Mouse (Mus musculus) layer of hippocampus, adult 2 months (tissue): ENCODE data around the gene Adamts16. TPM values are rescaled to one million over a fixed set of nuclear protein-coding genes. Genes with fewer than 3 reads are reported as not detected.

Experiments used
- DNase-seq, 2 experiments: peaks; one replicate each; pipeline ENCODE4 v3.0.0; 2022; ENCODE audit warnings: low spot score in 2 of 2
- H3K27ac ChIP-seq: fragments of 200-600 bp; 2 replicates; pipeline ENCODE4 v1.8.1; 2022
- H3K4me3 ChIP-seq: fragments of 200-600 bp; 2 replicates; pipeline ENCODE4 v1.8.1; 2022; ENCODE audit warnings: mild to moderate bottlenecking
- CTCF ChIP-seq: fragments of 200-600 bp; conservative IDR thresholded peaks from 2 replicates; pipeline ENCODE4 v1.8.1; 2022; ENCODE audit warnings: antibody characterized with exemption, mild to moderate bottlenecking, moderate library complexity
- total RNA-seq, 2 experiments: library from RNA; stranded (reverse); gene quantifications; 2 replicates each; pipeline ENCODE4 v1.2.3; 2021

The Adamts16 gene
- total RNA-seq, 2 experiments from 2014 or later = 2.4 TPM

- no peak for TF ChIP-seq CTCF
- Histone ChIP-seq H3K27ac (no peak overlapping the region), H3K4me3 (no peak overlapping the region)
- DNase-seq = no peak
Measured at GRCm38 (mm10) chr13:70865867-70866266, 24.3 kb upstream of the Adamts16 start.

- H3K27ac ChIP-seq = no peak overlapping the region
- DNase-seq = no peak
- H3K4me3 ChIP-seq = no peak overlapping the region
- 0 out of 2 replicates have a peak, but pooled peaks have one; percentile 2 for TF ChIP-seq CTCF
Measured at GRCm38 (mm10) chr13:70862162-70862908, 20.7 kb upstream of the Adamts16 start.

GRCm38 (mm10) chr13:70853601-70854000 lies 12.0 kb upstream of the Adamts16 start:
- Histone ChIP-seq H3K4me3 (no peak overlapping the region), H3K27ac (no peak overlapping the region)
- no peak for DNase-seq
- no peak for TF ChIP-seq CTCF

GRCm38 (mm10) chr13:70846933-70847332 lies 5.3 kb upstream of the Adamts16 start:
- no peak for DNase-seq
- TF ChIP-seq CTCF = no peak
- no peak overlapping the region for H3K27ac ChIP-seq
- H3K4me3 ChIP-seq = no peak overlapping the region

GRCm38 (mm10) chr13:70845526-70845925 lies 3.9 kb upstream of the Adamts16 start:
- H3K4me3 ChIP-seq = no peak overlapping the region
- DNase-seq = no peak
- no peak overlapping the region for H3K27ac ChIP-seq
- no peak for TF ChIP-seq CTCF

GRCm38 (mm10) chr13:70842126-70842525 lies 515 bp upstream of the Adamts16 start:
- Histone ChIP-seq H3K27ac (no peak overlapping the region), H3K4me3 (no peak overlapping the region)
- DNase-seq = no peak
- no peak for TF ChIP-seq CTCF

- DNase-seq = peak; percentile 71 to 72
- Histone ChIP-seq H3K4me3 (peak overlapping the region; percentile 55), H3K27ac (no peak overlapping the region)
- TF ChIP-seq CTCF = peak; percentile 96
Measured at GRCm38 (mm10) chr13:70840161-70840560, 1.4 kb downstream of the Adamts16 start.

- H3K27ac ChIP-seq = no peak overlapping the region
- no peak overlapping the region for H3K4me3 ChIP-seq
- no peak for TF ChIP-seq CTCF
- no peak for DNase-seq
Measured at GRCm38 (mm10) chr13:70837571-70837970, 4.0 kb downstream of the Adamts16 start.

GRCm38 (mm10) chr13:70836246-70836645 lies 5.4 kb downstream of the Adamts16 start:
- TF ChIP-seq CTCF = no peak
- Histone ChIP-seq H3K27ac (no peak overlapping the region), H3K4me3 (no peak overlapping the region)
- no peak for DNase-seq

GRCm38 (mm10) chr13:70832593-70833138 lies 8.9 kb downstream of the Adamts16 start:
- no peak for DNase-seq

GRCm38 (mm10) chr13:70831041-70831440 lies 10.6 kb downstream of the Adamts16 start:
- no peak for TF ChIP-seq CTCF
- H3K4me3 ChIP-seq = no peak overlapping the region
- peak in 1 of 2 experiments; percentile 37 for DNase-seq
- no peak overlapping the region for H3K27ac ChIP-seq

More at GRCm38 (mm10) chr13:70832593-70833138, 8.9 kb downstream of the Adamts16 start:
- Histone ChIP-seq H3K27ac (no peak overlapping the region), H3K4me3 (no peak overlapping the region)
- no peak for TF ChIP-seq CTCF

GRCm38 (mm10) chr13:70827507-70827906 lies 14.1 kb downstream of the Adamts16 start:
- Histone ChIP-seq H3K4me3 (no peak overlapping the region), H3K27ac (no peak overlapping the region)
- TF ChIP-seq CTCF = no peak
- no peak for DNase-seq

- no peak overlapping the region for H3K27ac ChIP-seq
- no peak for DNase-seq
- no peak overlapping the region for H3K4me3 ChIP-seq
- no peak for TF ChIP-seq CTCF
Measured at GRCm38 (mm10) chr13:70825265-70825664, 16.3 kb downstream of the Adamts16 start.

- TF ChIP-seq CTCF = no peak
- no peak for DNase-seq
- Histone ChIP-seq H3K4me3 (no peak overlapping the region), H3K27ac (no peak overlapping the region)
Measured at GRCm38 (mm10) chr13:70823757-70824156, 17.9 kb downstream of the Adamts16 start.
